Mouse (Mus musculus) cerebellum, adult 2 months (tissue): Measurements from ENCODE around the gene Stxbp5.

ENCODE experiments used
- CTCF ChIP-seq: fragments of 200-500 bp; IDR thresholded peaks from 2 replicates; pipeline ENCODE4 v1.5.1; 2011; ENCODE audit warnings: low read depth, mild to moderate bottlenecking, control low read depth, low read length, moderate library complexity, borderline replicate concordance; ENCODE audit not compliant: insufficient read depth
- POLR2A ChIP-seq: fragments of 200-500 bp; IDR thresholded peaks from 2 replicates; pipeline ENCODE4 v1.6.1; 2011; ENCODE audit warnings: low read length, control low read depth, borderline replicate concordance; ENCODE audit not compliant: insufficient read depth

GRCm38 (mm10) chr10:9907519-9907918 lies 6.6 kb upstream of the Stxbp5 start:
- TF ChIP-seq POLR2A (no peak), CTCF (no peak)
